Mouse (Mus musculus) midbrain, embryonic 13.5 days (tissue): ENCODE measurements around the gene Catsperg1. TPM values are rescaled to one million over a fixed set of nuclear protein-coding genes. Genes with fewer than 3 reads are reported as not detected.
"Not testable (repeated sequence)": the region's sequence is repeated elsewhere in the genome, so short reads cannot be mapped to it uniquely, and the experiment has no call there.

Source experiments
- ATAC-seq: fragments of 200-750 bp; cut with Nextera tagmentation; 2 replicates; pipeline ENCODE4 v1.8.0; 2017; ENCODE audit warnings: mild to moderate bottlenecking, moderate TSS enrichment, moderate library complexity
- H3K27ac ChIP-seq: fragments of 300-500 bp; sonication (generic); 2 replicates; pipeline ENCODE4 v1.5.1; 2015; ENCODE audit warnings: inconsistent platforms, mild to moderate bottlenecking, moderate library complexity
- H3K27me3 ChIP-seq: fragments of 300-500 bp; sonication (generic); 2 replicates; pipeline ENCODE4 v1.6.1; 2015; ENCODE audit warnings: mild to moderate bottlenecking, inconsistent platforms
- H3K36me3 ChIP-seq: fragments of 300-500 bp; sonication (generic); 2 replicates; pipeline ENCODE4 v1.6.1; 2015; ENCODE audit warnings: mild to moderate bottlenecking, inconsistent platforms
- H3K4me1 ChIP-seq: fragments of 300-500 bp; sonication (generic); replicated peaks from 2 replicates; pipeline ENCODE4 v1.6.1; 2015; ENCODE audit warnings: inconsistent platforms
- H3K4me2 ChIP-seq: fragments of 300-500 bp; sonication (generic); replicated peaks from 2 replicates; pipeline ENCODE4 v1.6.1; 2015; ENCODE audit warnings: moderate library complexity, mild to moderate bottlenecking, inconsistent platforms
- H3K4me3 ChIP-seq: fragments of 300-500 bp; sonication (generic); replicated peaks from 2 replicates; pipeline ENCODE4 v1.5.1; 2015; ENCODE audit warnings: mild to moderate bottlenecking, inconsistent platforms
- H3K9ac ChIP-seq: fragments of 300-500 bp; sonication (generic); replicated peaks from 2 replicates; pipeline ENCODE4 v1.6.1; 2015; ENCODE audit warnings: mild to moderate bottlenecking, inconsistent platforms
- H3K9me3 ChIP-seq: fragments of 300-500 bp; sonication (generic); 2 replicates; pipeline ENCODE4 v1.6.1; 2016; ENCODE audit warnings: mild to moderate bottlenecking, inconsistent platforms
- WGBS: fragments of 180-500 bp; shearing (Covaris S2); methylation state at CpG from one replicate; pipeline ENCODE4 v1.1.7; 2015; 5-methylcytosine and 5-hydroxymethylcytosine counted together
- polyA plus RNA-seq: library from polyadenylated mRNA; unstranded; fragments of >200 nt; fragmentation: Nextera tagmentation; extraction: Ambion mirVana; gene quantifications from 2 replicates; pipeline ENCODE4 v1.2.1, GENCODE M21; 2015

Gene Catsperg1
- polyA plus RNA-seq, 1 experiment from 2014 or later, result 3.3 TPM

DNA sequence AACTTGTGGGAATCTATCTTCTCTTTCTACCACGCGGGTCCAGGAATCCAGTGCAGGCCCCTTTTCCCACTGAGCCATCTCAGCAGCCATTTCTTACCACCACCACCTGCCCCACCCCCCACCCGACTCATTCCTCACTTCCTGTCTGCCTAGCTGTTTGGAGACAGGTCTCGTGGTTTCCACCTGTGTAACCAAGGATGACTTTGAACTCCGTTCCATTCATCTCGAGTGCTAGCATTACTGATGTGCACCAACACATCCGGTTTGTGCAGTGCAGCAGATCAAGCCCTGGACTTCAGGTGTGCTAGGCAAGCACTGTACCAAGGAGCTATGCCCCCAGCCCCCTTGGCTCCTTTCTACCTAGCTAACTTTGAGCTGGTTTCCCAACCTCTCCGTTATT, 72.4 kb downstream of the Catsperg1 start:
- H3K27ac ChIP-seq, result no peak overlapping the region
- no peak for ATAC-seq
- no peak overlapping the region for H3K4me2 ChIP-seq
- peaks cover 4% of the 10 kb centered on the region for H3K27me3 ChIP-seq
- no peak overlapping the region for H3K4me3 ChIP-seq
- no peaks in the 10 kb centered on the region for H3K36me3 ChIP-seq
- H3K4me1 ChIP-seq, result no peaks in the 10 kb centered on the region
- H3K9ac ChIP-seq, result no peak overlapping the region
- no peaks in the 10 kb centered on the region for H3K9me3 ChIP-seq
- 89% methylated on average over 8 of the region's 8 CpGs for WGBS

DNA sequence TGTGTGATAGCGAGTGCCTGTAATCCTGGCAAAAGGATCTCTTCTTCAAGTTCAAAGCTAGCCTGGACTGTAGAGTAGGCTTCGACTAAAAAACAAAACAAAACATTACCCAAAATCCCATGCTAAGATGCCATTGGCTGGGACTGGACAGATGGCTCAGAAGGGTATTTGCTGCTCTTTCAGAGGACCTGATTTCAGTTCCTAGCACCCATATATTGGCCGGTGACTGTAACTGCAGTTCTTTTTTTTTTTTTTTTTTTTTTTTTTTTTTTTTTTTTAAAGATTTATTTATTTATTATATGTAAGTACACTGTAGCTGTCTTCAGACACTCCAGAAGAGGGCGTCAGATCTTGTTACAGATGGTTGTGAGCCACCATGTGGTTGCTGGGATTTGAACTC, 74.6 kb downstream of the Catsperg1 start:
- H3K36me3 ChIP-seq, H3K9ac ChIP-seq, H3K4me2 ChIP-seq, ATAC-seq, H3K9me3 ChIP-seq, H3K4me3 ChIP-seq, H3K27ac ChIP-seq: not testable (repeated sequence)
- 89% methylated on average over 3 of the region's 4 CpGs for WGBS
- Histone ChIP-seq H3K27me3 (peaks cover 19% of the 10 kb centered on the region), H3K4me1 (peaks cover 11% of the 10 kb centered on the region)

DNA sequence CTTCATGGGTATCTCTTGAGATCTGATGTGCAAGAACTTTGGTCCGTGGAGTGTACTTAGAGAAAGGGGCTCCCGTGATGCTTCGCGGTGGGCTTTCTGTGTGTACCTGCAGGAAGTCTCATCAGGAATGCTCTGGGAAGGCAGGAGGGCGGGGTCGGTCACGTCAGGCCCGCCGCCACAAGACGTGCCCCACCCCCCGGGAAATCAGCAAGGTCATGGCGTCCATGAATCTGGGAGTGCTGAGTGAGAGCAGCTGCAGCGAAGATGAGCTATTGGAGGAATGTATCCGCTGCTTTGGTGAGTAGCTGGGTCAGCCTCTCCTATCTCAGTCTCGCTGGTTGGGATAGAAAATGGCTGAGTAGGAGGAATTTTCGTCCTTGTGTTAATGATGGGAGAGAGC, 76.4 kb downstream of the Catsperg1 start:
- Histone ChIP-seq H3K36me3 (no peaks in the 10 kb centered on the region), H3K4me1 (peaks cover 12% of the 10 kb centered on the region), H3K4me2 (no peak overlapping the region), H3K27me3 (peaks cover 20% of the 10 kb centered on the region), H3K9ac (no peak overlapping the region), H3K27ac (no peak overlapping the region), H3K4me3 (no peak overlapping the region), H3K9me3 (no peaks in the 10 kb centered on the region)
- WGBS, result 46% methylated on average over 16 of the region's 16 CpGs
- ATAC-seq, result no peak

DNA sequence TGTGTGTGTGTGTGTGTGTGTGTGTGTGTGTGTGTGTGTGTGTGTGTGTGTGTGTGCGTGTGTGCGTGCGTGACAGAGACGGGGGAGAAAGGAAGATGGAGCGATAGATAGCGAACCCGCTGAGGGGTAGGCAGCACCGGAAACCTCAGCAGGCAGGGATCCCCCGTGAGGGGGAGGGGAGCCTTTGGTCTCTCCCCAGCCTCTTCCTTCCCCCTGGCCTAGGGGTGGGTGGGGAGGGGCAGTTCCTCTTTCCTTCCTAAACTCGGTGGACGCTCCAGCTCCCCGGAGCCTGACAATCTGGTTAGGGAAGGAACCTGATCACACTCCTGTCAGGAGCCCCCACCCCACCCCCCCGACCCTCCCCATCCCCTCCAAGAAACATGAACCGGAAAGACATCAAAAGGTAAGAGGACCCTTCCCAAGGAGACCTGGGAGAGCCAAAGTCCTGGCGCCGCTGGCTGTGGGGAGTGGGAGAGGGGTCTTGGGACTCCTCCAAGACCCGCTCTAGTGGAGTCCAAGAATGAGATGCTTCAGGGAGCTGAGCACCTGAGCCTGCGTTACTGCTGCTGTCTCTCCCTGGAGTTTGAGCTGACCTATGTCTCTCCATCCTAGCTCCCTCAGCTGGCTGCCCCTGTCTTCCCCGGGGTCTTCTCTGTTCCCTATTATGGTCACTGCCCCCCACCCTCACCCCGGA, 79.0 kb downstream of the Catsperg1 start, which contains the start of gene Rasgrp4:
Gene Rasgrp4 (plus strand): TSS at position 159 of the 694 bp plus-strand sequence.
- 3% methylated on average over 14 of the region's 20 CpGs for WGBS
- H3K4me1 ChIP-seq, result peaks cover 12% of the 10 kb centered on the region
- H3K9ac ChIP-seq, result peak within 1 kb of the TSS; percentile 19; the same call in 1 of the 2 replicates
- peak within 1 kb of the TSS; percentile 51 for H3K4me2 ChIP-seq
- no peak within 1 kb of the TSS for H3K27ac ChIP-seq
- peaks cover 20% of the 10 kb centered on the region for H3K27me3 ChIP-seq
- H3K4me3 ChIP-seq, result peak within 1 kb of the TSS; percentile 25
- H3K36me3 ChIP-seq, result no peaks in the 10 kb centered on the region
- ATAC-seq, result peak; percentile 50
- H3K9me3 ChIP-seq, result no peaks in the 10 kb centered on the region

DNA sequence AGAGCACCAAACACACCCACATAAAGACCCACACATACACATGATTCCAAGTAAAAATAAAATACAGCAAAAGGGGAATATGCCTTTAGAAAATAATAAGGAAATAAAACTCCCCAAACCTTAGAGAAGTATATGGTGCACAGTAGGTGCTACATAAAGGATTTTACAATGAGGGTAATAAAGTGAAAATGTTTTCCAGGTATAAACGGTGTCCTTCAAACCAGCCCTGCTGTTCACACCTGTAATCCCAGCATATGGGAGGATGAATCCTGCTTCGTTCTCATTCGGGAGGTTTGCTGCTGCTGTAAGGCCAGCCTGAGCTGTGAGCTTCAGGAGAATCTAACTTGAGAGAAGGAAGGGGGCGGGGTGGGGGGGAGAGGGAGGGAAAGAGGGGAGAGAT, 79.6 kb downstream of the Catsperg1 start:
- H3K4me1 ChIP-seq, result peaks cover 12% of the 10 kb centered on the region
- WGBS, result 4% methylated on average over 4 of the region's 4 CpGs
- ATAC-seq, result no peak
- H3K4me3 ChIP-seq, result peak overlapping the region; percentile 25; the same call in 1 of the 2 replicates
- no peak overlapping the region for H3K27ac ChIP-seq
- H3K9ac ChIP-seq, result peak overlapping the region; percentile 19; the same call in 1 of the 2 replicates
- no peaks in the 10 kb centered on the region for H3K9me3 ChIP-seq
- no peaks in the 10 kb centered on the region for H3K36me3 ChIP-seq
- H3K4me2 ChIP-seq, result peak overlapping the region; percentile 51
- peaks cover 20% of the 10 kb centered on the region for H3K27me3 ChIP-seq

Other genes starting within 250 kb of the Catsperg1 start
- 318 and 323 TPM in 2 replicates for gene Eif3k, start 232.2 kb downstream of the Catsperg1 start, polyA plus RNA-seq
- 4.5 and 5.0 TPM in 2 replicates for gene Map4k1, start 232.0 kb downstream of the Catsperg1 start, polyA plus RNA-seq
- 8.5 and 9.0 TPM in 2 replicates for gene Ryr1, start 88.9 kb downstream of the Catsperg1 start, polyA plus RNA-seq
- 0.40 and 0.50 TPM in 2 replicates for gene Rasgrp4, start 79.2 kb downstream of the Catsperg1 start, polyA plus RNA-seq
- 17.5 and 18.4 TPM in 2 replicates for gene Fam98c, start 57.8 kb downstream of the Catsperg1 start, polyA plus RNA-seq
- gene Ggn, start 43.8 kb downstream of the Catsperg1 start, polyA plus RNA-seq, result 0.54 and 0.93 TPM in 2 replicates
- 9.4 and 9.9 TPM in 2 replicates for gene Spred3, start 43.6 kb downstream of the Catsperg1 start, polyA plus RNA-seq
- gene Psmd8, start 33.3 kb downstream of the Catsperg1 start, polyA plus RNA-seq, result 314 and 315 TPM in 2 replicates
- gene Kcnk6, start 18.5 kb upstream of the Catsperg1 start, polyA plus RNA-seq, result 0.17 and 0.30 TPM in 2 replicates
- gene Yif1b, start 24.3 kb upstream of the Catsperg1 start, polyA plus RNA-seq, result 77.0 and 80.8 TPM in 2 replicates
- gene 2200002D01Rik, start 34.4 kb upstream of the Catsperg1 start, polyA plus RNA-seq, result 0.92 and 2.0 TPM in 2 replicates
- gene Spint2, start 67.9 kb upstream of the Catsperg1 start, polyA plus RNA-seq, result 26.1 and 28.7 TPM in 2 replicates
- 7.9 and 8.1 TPM in 2 replicates for gene Ppp1r14a, start 75.3 kb upstream of the Catsperg1 start, polyA plus RNA-seq
- 201 and 213 TPM in 2 replicates for gene Dpf1, start 89.9 kb upstream of the Catsperg1 start, polyA plus RNA-seq